ENCODE assay signal across 10 mouse cellular contexts in genomic region chr2:34773673-34774072, GRCm38 (mm10). TPM values are rescaled to one million over a fixed set of nuclear protein-coding genes. Genes with fewer than 3 reads are reported as not detected.
DNase-seq lines count a peak whose midpoint lies in the region; ATAC-seq and TF ChIP-seq lines count a peak whose summit lies in the region.
"Had no signal": no experiment of that assay in that cellular context is flagged by ENCODE, and none has a peak within 500 bp of the region (broad histone marks: within the 10 kb centered on the region; RNA-seq: fewer than 3 reads in every experiment).

No protein-coding gene starts in this region.

- ATAC-seq in heart, embryonic 11.5 days (replicated peaks; ENCODE audit: insufficient number of reproducible peaks, low FRiP score, low TSS enrichment), result no peak
- no peak for ATAC-seq in G1E (ENCODE audit: extremely low read depth, insufficient number of reproducible peaks, low FRiP score, poor library complexity, severe bottlenecking)
- ATAC-seq in hindbrain, embryonic 12.5 days (ENCODE audit: low FRiP score), result no peak
- ATAC-seq in midbrain, embryonic 11.5 days (ENCODE audit: low FRiP score), result no peak

- peak overlapping the region; percentile 98; the same call in 1 of the 2 replicates for H3K9ac ChIP-seq in heart, embryonic 11.5 days (ENCODE audit: low read depth, low read length)
- peak overlapping the region; percentile 43 for H3K9ac ChIP-seq in hindbrain, embryonic 12.5 days
- 0 out of 2 replicates have a peak overlapping the region, but pooled peaks have one; percentile 20 for H3K9ac ChIP-seq in midbrain, embryonic 11.5 days (ENCODE audit: low read length)

- no peaks in the 10 kb centered on the region for H3K27me3 ChIP-seq in heart, embryonic 11.5 days (ENCODE audit: control insufficient read depth, insufficient read depth, low read length)
- no peaks in the 10 kb centered on the region for H3K27me3 ChIP-seq in G1E (ENCODE audit: insufficient read depth, low read length)
- H3K27me3 ChIP-seq in hindbrain, embryonic 12.5 days, result no peaks in the 10 kb centered on the region
- H3K27me3 ChIP-seq in midbrain, embryonic 11.5 days (ENCODE audit: control insufficient read depth, insufficient read depth, low read length), result no peaks in the 10 kb centered on the region

- peak overlapping the region; percentile 76 for H3K4me2 ChIP-seq in heart, embryonic 11.5 days
- peak overlapping the region; percentile 68 for H3K4me2 ChIP-seq in hindbrain, embryonic 12.5 days (replicated peaks)
- H3K4me2 ChIP-seq in midbrain, embryonic 11.5 days, result peak overlapping the region; percentile 62

- intact Hi-C loops in left cerebral cortex, postnatal 25 days (cut with DNase I), result loop anchor here (2.0 kb wide), 1 partner anchor 25 kb away; the partner anchor contains the start of gene Rabepk

- H3K36me3 ChIP-seq in heart, embryonic 11.5 days (ENCODE audit: control insufficient read depth, insufficient read depth, low read length), result peaks cover 41% of the 10 kb centered on the region
- H3K36me3 ChIP-seq in G1E (replicated peaks), result peaks cover 71% of the 10 kb centered on the region
- peaks cover 50% of the 10 kb centered on the region for H3K36me3 ChIP-seq in hindbrain, embryonic 12.5 days
- H3K36me3 ChIP-seq in midbrain, embryonic 11.5 days (ENCODE audit: control insufficient read depth, insufficient read depth, low read length), result peaks cover 33% of the 10 kb centered on the region

- no peaks in the 10 kb centered on the region for H3K9me3 ChIP-seq in heart, embryonic 11.5 days (replicated peaks; ENCODE audit: control insufficient read depth, low read length)
- no peaks in the 10 kb centered on the region for H3K9me3 ChIP-seq in G1E (replicated peaks)
- no peaks in the 10 kb centered on the region for H3K9me3 ChIP-seq in hindbrain, embryonic 12.5 days (replicated peaks)
- no peaks in the 10 kb centered on the region for H3K9me3 ChIP-seq in midbrain, embryonic 11.5 days (ENCODE audit: control insufficient read depth, low read length)

- no peak overlapping the region for H3K27ac ChIP-seq in heart, embryonic 11.5 days (ENCODE audit: low read depth, low read length)
- H3K27ac ChIP-seq in hindbrain, embryonic 12.5 days, result no peak overlapping the region
- no peak overlapping the region for H3K27ac ChIP-seq in midbrain, embryonic 11.5 days (ENCODE audit: low read depth, low read length)

- 82% methylated on average over 4 of the region's 4 CpGs for WGBS in heart, embryonic 11.5 days (ENCODE audit: insufficient replicate concordance)
- 87% methylated on average over 4 of the region's 4 CpGs for WGBS in hindbrain, embryonic 12.5 days
- WGBS in midbrain, embryonic 11.5 days, result 90% methylated on average over 4 of the region's 4 CpGs

- H3K4me1 ChIP-seq in heart, embryonic 11.5 days (ENCODE audit: control insufficient read depth, insufficient read depth, low read length), result peaks cover 37% of the 10 kb centered on the region
- H3K4me1 ChIP-seq in G1E (ENCODE audit: insufficient read depth, low read depth, low read length), result peaks cover 47% of the 10 kb centered on the region
- H3K4me1 ChIP-seq in hindbrain, embryonic 12.5 days, result peaks cover 56% of the 10 kb centered on the region
- peaks cover 37% of the 10 kb centered on the region for H3K4me1 ChIP-seq in midbrain, embryonic 11.5 days (ENCODE audit: control insufficient read depth, insufficient read depth, low read length)

- H3K4me3 ChIP-seq in heart, embryonic 11.5 days (ENCODE audit: low read depth, low read length), result peak overlapping the region; percentile 96
- peak overlapping the region; percentile 98; the same call in 1 of the 2 replicates for H3K4me3 ChIP-seq in G1E (ENCODE audit: low read depth, low read length)
- peak overlapping the region; percentile 94 for H3K4me3 ChIP-seq in hindbrain, embryonic 12.5 days
- peak overlapping the region; percentile 99; the same call in 1 of the 2 replicates for H3K4me3 ChIP-seq in midbrain, embryonic 11.5 days (ENCODE audit: low read depth, low read length)

- DNase-seq in heart, adult 9 months (ENCODE audit: low spot score in 2 of 2), result no peak
- DNase-seq in G1E (ENCODE audit: low spot score), result no peak
- DNase-seq in midbrain, embryonic 11.5 days (ENCODE audit: low spot score, missing footprints), result no peak
- DNase-seq in thymus, postnatal 14 days, result no peak
- DNase-seq in layer of hippocampus, adult 9-11 months, result no peak
- no peak for DNase-seq in left cerebral cortex, postnatal 25 days (ENCODE audit: low spot score in 2 of 2)
- DNase-seq: cerebellum, adult 2 months; layer of hippocampus, postnatal 36 days had no signal

- TF ChIP-seq CTCF in G1E (IDR thresholded peaks at IDR 0.05; ENCODE audit: low read depth, low read length), result no peak

RNA-seq across cellular contexts. Expression of gene Hspa5, which starts 1.9 kb away (rescaled TPM):
- polyA plus RNA-seq in heart, embryonic 11.5 days (2014; fragmentation: Nextera tagmentation; extraction: Ambion mirVana), result 931 and 1,133 TPM in 2 replicates
- total RNA-seq in G1E (2014; fragmentation: Nextera tagmentation) (117 and 127 TPM in 2 replicates), G1E (2017) (337 and 367 TPM in 2 replicates)
- polyA plus RNA-seq in G1E (2012), result 48.4 and 59.2 TPM in 2 replicates
- polyA plus RNA-seq in hindbrain, embryonic 12.5 days (2016; fragmentation: Nextera tagmentation; extraction: Ambion mirVana), result 735 and 741 TPM in 2 replicates
- polyA plus RNA-seq in midbrain, embryonic 11.5 days (2014; fragmentation: Nextera tagmentation; extraction: Ambion mirVana), result 846 and 849 TPM in 2 replicates
- total RNA-seq in left cerebral cortex, postnatal 25 days (2021), result 100 to 1,000 TPM; 394 to 427 TPM

RNA-seq across cellular contexts. Expression of gene Gapvd1, which starts 18.6 kb away (rescaled TPM):
- polyA plus RNA-seq in heart, embryonic 11.5 days (2014; fragmentation: Nextera tagmentation; extraction: Ambion mirVana), result 65.0 and 70.8 TPM in 2 replicates
- total RNA-seq in G1E (2014; fragmentation: Nextera tagmentation), result 89.2 and 102 TPM in 2 replicates
- total RNA-seq in G1E (2017), result 83.0 and 95.0 TPM in 2 replicates
- polyA plus RNA-seq in G1E (2012), result 16.6 and 23.5 TPM in 2 replicates
- 115 and 126 TPM in 2 replicates for polyA plus RNA-seq in hindbrain, embryonic 12.5 days (2016; fragmentation: Nextera tagmentation; extraction: Ambion mirVana)
- 102 and 104 TPM in 2 replicates for polyA plus RNA-seq in midbrain, embryonic 11.5 days (2014; fragmentation: Nextera tagmentation; extraction: Ambion mirVana)
- total RNA-seq in left cerebral cortex, postnatal 25 days (2021), result 100 to 1,000 TPM in 1 of 2 experiments, 10 to 100 TPM in 1; 97.4 to 101 TPM

RNA-seq across cellular contexts. Expression of gene Rabepk, which starts 26.0 kb away (rescaled TPM):
- 29.2 and 29.7 TPM in 2 replicates for polyA plus RNA-seq in heart, embryonic 11.5 days (2014; fragmentation: Nextera tagmentation; extraction: Ambion mirVana)
- 16.0 and 21.1 TPM in 2 replicates for total RNA-seq in G1E (2014; fragmentation: Nextera tagmentation)
- total RNA-seq in G1E (2017), result 31.8 and 36.9 TPM in 2 replicates
- polyA plus RNA-seq in G1E (2012), result 9.1 and 11.6 TPM in 2 replicates
- 24.8 and 27.4 TPM in 2 replicates for polyA plus RNA-seq in hindbrain, embryonic 12.5 days (2016; fragmentation: Nextera tagmentation; extraction: Ambion mirVana)
- polyA plus RNA-seq in midbrain, embryonic 11.5 days (2014; fragmentation: Nextera tagmentation; extraction: Ambion mirVana), result 28.8 and 31.3 TPM in 2 replicates
- total RNA-seq in left cerebral cortex, postnatal 25 days (2021), result 10 to 100 TPM; 30.8 to 34.0 TPM

RNA-seq across cellular contexts. Expression of gene Fbxw2, which starts 52.4 kb away (rescaled TPM):
- polyA plus RNA-seq in heart, embryonic 11.5 days (2014; fragmentation: Nextera tagmentation; extraction: Ambion mirVana), result 46.9 and 61.2 TPM in 2 replicates
- total RNA-seq in G1E (2014; fragmentation: Nextera tagmentation) (60.0 and 74.7 TPM in 2 replicates), G1E (2017) (99.5 and 104 TPM in 2 replicates)
- 22.7 and 26.1 TPM in 2 replicates for polyA plus RNA-seq in G1E (2012)
- 76.8 and 81.8 TPM in 2 replicates for polyA plus RNA-seq in hindbrain, embryonic 12.5 days (2016; fragmentation: Nextera tagmentation; extraction: Ambion mirVana)
- 63.7 and 66.8 TPM in 2 replicates for polyA plus RNA-seq in midbrain, embryonic 11.5 days (2014; fragmentation: Nextera tagmentation; extraction: Ambion mirVana)
- total RNA-seq in left cerebral cortex, postnatal 25 days (2021), result 100 to 1,000 TPM in 1 of 2 experiments, 10 to 100 TPM in 1; 96.1 to 101 TPM

RNA-seq across cellular contexts. Expression of gene Gm34653, which starts 59.1 kb away (rescaled TPM):
- polyA plus RNA-seq in heart, embryonic 11.5 days (2014; fragmentation: Nextera tagmentation; extraction: Ambion mirVana), result not detected in 2 replicates
- 0.58 TPM in 1 of 2 replicates, not detected in the other for total RNA-seq in G1E (2014; fragmentation: Nextera tagmentation)
- 0.38 and 0.46 TPM in 2 replicates for total RNA-seq in G1E (2017)
- not detected in 2 replicates for polyA plus RNA-seq in G1E (2012)
- polyA plus RNA-seq in hindbrain, embryonic 12.5 days (2016; fragmentation: Nextera tagmentation; extraction: Ambion mirVana), result not detected in 2 replicates
- polyA plus RNA-seq in midbrain, embryonic 11.5 days (2014; fragmentation: Nextera tagmentation; extraction: Ambion mirVana), result not detected in 2 replicates
- total RNA-seq in left cerebral cortex, postnatal 25 days (2021), result not detected
- total RNA-seq: layer of hippocampus, postnatal 36 days had no signal
- polyA plus RNA-seq: cerebellum, adult 2 months had no signal

Comparison
In these comparisons a context has a peak if more than half of its experiments do, and no peak if none do; other contexts are left out.
1. H3K9ac ChIP-seq: peak in every context shown above with its lines; median percentile 98 in heart, embryonic 11.5 days; 43 in hindbrain, embryonic 12.5 days; 20 in midbrain, embryonic 11.5 days.
2. RNA of gene Hspa5, which starts 1.9 kb away (polyA plus RNA-seq): 931 to 1,133 TPM in heart, embryonic 11.5 days, 846 to 849 TPM in midbrain, embryonic 11.5 days and 735 to 741 TPM in hindbrain, embryonic 12.5 days; 48.4 to 59.2 TPM in G1E; every median in the first group is over 10 times any median in the second.
3. Peak in every context shown above with its lines, with median percentiles within 50 percentile points of each other: H3K4me2 ChIP-seq and H3K4me3 ChIP-seq.